Mouse (Mus musculus) MEL (cell line): ENCODE measurements around the gene Nlrp3. TPM values are rescaled to one million over a fixed set of nuclear protein-coding genes. Genes with fewer than 3 reads are reported as not detected.

ENCODE experiments used
- DNase-seq: peaks from one replicate; pipeline ENCODE4 v3.0.0; 2011; ENCODE audit warnings: low read depth, low spot score
- H3K27ac ChIP-seq: 2 replicates; pipeline ENCODE4 v1.5.1; 2012; ENCODE audit warnings: low read depth, mild to moderate bottlenecking, control low read depth, low read length, moderate library complexity; ENCODE audit not compliant: control insufficient read depth
- H3K27me3 ChIP-seq, 2 experiments: fragments of 150-350 bp in 1 of 2; sonication (generic) in 1 of 2; 2 replicates each; pipeline ENCODE4 v1.6.1; 2012; ENCODE audit warnings: low read length in 2 of 2, mild to moderate bottlenecking in 2 of 2, improper control_type of control experiment in 1 of 2, moderate library complexity in 1 of 2; ENCODE audit not compliant: insufficient read depth in 2 of 2, control insufficient read depth in 1 of 2
- H3K36me3 ChIP-seq, 2 experiments: 2 replicates each; pipeline ENCODE4 v1.6.1; 2012 to 2014; ENCODE audit warnings: low read length in 2 of 2, improper control_type of control experiment in 1 of 2, inconsistent platforms in 1 of 2, mild to moderate bottlenecking in 1 of 2; ENCODE audit not compliant: insufficient read depth in 2 of 2, control insufficient read depth in 1 of 2
- H3K4me1 ChIP-seq, 2 experiments: fragments of 150-350 bp in 1 of 2; sonication (generic) in 1 of 2; 2 replicates each; pipeline ENCODE4 v1.6.1; 2012; ENCODE audit warnings: low read length in 2 of 2, improper control_type of control experiment in 1 of 2, mild to moderate bottlenecking in 1 of 2; ENCODE audit not compliant: insufficient read depth in 2 of 2, control insufficient read depth in 1 of 2
- H3K4me3 ChIP-seq, 2 experiments: fragments of 150-350 bp in 1 of 2; sonication (generic) in 1 of 2; 2 replicates each; pipeline ENCODE4 v1.5.1; 2012; ENCODE audit warnings: low read depth in 2 of 2, low read length in 2 of 2, mild to moderate bottlenecking in 2 of 2, moderate library complexity in 2 of 2, control low read depth in 1 of 2, improper control_type of control experiment in 1 of 2; ENCODE audit not compliant: control insufficient read depth in 1 of 2, insufficient read depth in 1 of 2
- H3K79me2 ChIP-seq: 2 replicates; pipeline ENCODE4 v1.6.1; 2012; ENCODE audit warnings: mild to moderate bottlenecking, low read length, moderate library complexity; ENCODE audit not compliant: control insufficient read depth, poor library complexity, insufficient read depth
- H3K9ac ChIP-seq: 2 replicates; pipeline ENCODE4 v1.6.1; 2012; ENCODE audit warnings: low read depth, mild to moderate bottlenecking, control low read depth, low read length, moderate library complexity; ENCODE audit not compliant: control insufficient read depth, poor library complexity, severe bottlenecking
- H3K9me3 ChIP-seq: fragments of 150-350 bp; sonication (generic); replicated peaks from 2 replicates; pipeline ENCODE4 v1.6.1; 2012; ENCODE audit warnings: mild to moderate bottlenecking, low read length, improper control_type of control experiment, moderate library complexity; ENCODE audit not compliant: insufficient read depth
- CHD1 ChIP-seq: IDR thresholded peaks from 2 replicates; pipeline ENCODE4 v1.6.1; 2012; ENCODE audit warnings: low read depth, mild to moderate bottlenecking, inconsistent platforms, low read length, improper control_type of control experiment
- CHD2 ChIP-seq: IDR thresholded peaks from 2 replicates; pipeline ENCODE4 v1.6.1; 2011; ENCODE audit warnings: low read length, improper control_type of control experiment
- E2F4 ChIP-seq: IDR thresholded peaks from 2 replicates; pipeline ENCODE4 v1.6.1; 2011; ENCODE audit warnings: low read depth, low read length, improper control_type of control experiment, borderline replicate concordance
- ELF1 ChIP-seq: IDR thresholded peaks from 2 replicates; pipeline ENCODE4 v1.6.1; 2014; ENCODE audit warnings: low read depth, mild to moderate bottlenecking, inconsistent platforms, low read length, improper control_type of control experiment, moderate library complexity
- EP300 ChIP-seq, 2 experiments: IDR thresholded peaks; 2 replicates each; pipeline ENCODE4 v1.6.1; 2011; ENCODE audit warnings: improper control_type of control experiment in 2 of 2, low read length in 2 of 2, low read depth in 1 of 2, mild to moderate bottlenecking in 1 of 2
- GATA1 ChIP-seq: IDR thresholded peaks from 2 replicates; pipeline ENCODE4 v1.6.1; 2011; ENCODE audit warnings: low read depth, low read length, improper control_type of control experiment
- MAFK ChIP-seq: IDR thresholded peaks from 2 replicates; pipeline ENCODE4 v1.6.1; 2011; ENCODE audit warnings: low read depth, mild to moderate bottlenecking, low read length, improper control_type of control experiment, borderline replicate concordance
- MAZ ChIP-seq: IDR thresholded peaks from 2 replicates; pipeline ENCODE4 v1.6.1; 2012; ENCODE audit warnings: low read depth, mild to moderate bottlenecking, inconsistent platforms, low read length, improper control_type of control experiment
- MEF2A ChIP-seq: IDR thresholded peaks from 2 replicates; pipeline ENCODE4 v1.6.1; 2014; ENCODE audit warnings: low read depth, mild to moderate bottlenecking, inconsistent platforms, low read length, improper control_type of control experiment; ENCODE audit not compliant: poor library complexity, insufficient replicate concordance, severe bottlenecking; ENCODE audit errors: extremely low read depth
- MXI1 ChIP-seq: IDR thresholded peaks from 2 replicates; pipeline ENCODE4 v1.6.1; 2011; ENCODE audit warnings: mild to moderate bottlenecking, low read depth, low read length, improper control_type of control experiment
- MYC ChIP-seq: IDR thresholded peaks from 2 replicates; pipeline ENCODE4 v1.6.1; 2011; ENCODE audit warnings: low read depth, mild to moderate bottlenecking, low read length, improper control_type of control experiment, moderate library complexity
- NELFE ChIP-seq: IDR thresholded peaks from 2 replicates; pipeline ENCODE4 v1.6.1; 2011; ENCODE audit warnings: low read depth, low read length, improper control_type of control experiment
- POLR2AphosphoS2 ChIP-seq: IDR thresholded peaks from 2 replicates; pipeline ENCODE4 v1.6.1; 2011; ENCODE audit warnings: low read length, improper control_type of control experiment
- POLR2AphosphoS5 ChIP-seq: IDR thresholded peaks from 2 replicates; pipeline ENCODE4 v1.6.1; 2012; ENCODE audit warnings: low read depth, borderline replicate concordance, mild to moderate bottlenecking, inconsistent platforms, low read length, moderate library complexity, mixed read lengths
- RAD21 ChIP-seq: IDR thresholded peaks from 2 replicates; pipeline ENCODE4 v1.6.1; 2011; ENCODE audit warnings: mild to moderate bottlenecking, low read depth, low read length, improper control_type of control experiment
- TAL1 ChIP-seq: IDR thresholded peaks from 2 replicates; pipeline ENCODE4 v1.6.1; 2012; ENCODE audit warnings: mild to moderate bottlenecking, inconsistent platforms, low read length, moderate library complexity, mixed read lengths
- TBP ChIP-seq: IDR thresholded peaks from 2 replicates; pipeline ENCODE4 v1.8.0; 2011; ENCODE audit warnings: low read depth, low read length, improper control_type of control experiment
- TCF12 ChIP-seq: IDR thresholded peaks from 2 replicates; pipeline ENCODE4 v1.6.1; 2014; ENCODE audit warnings: low read depth, mild to moderate bottlenecking, inconsistent platforms, low read length, improper control_type of control experiment, moderate library complexity
- USF1 ChIP-seq: IDR thresholded peaks from 2 replicates; pipeline ENCODE4 v1.6.1; 2014; ENCODE audit warnings: low read depth, mild to moderate bottlenecking, inconsistent platforms, low read length, improper control_type of control experiment, moderate library complexity
- USF2 ChIP-seq, 2 experiments: IDR thresholded peaks; 2 replicates each; pipeline ENCODE4 v1.6.1; 2011 to 2012; ENCODE audit warnings: improper control_type of control experiment in 2 of 2, low read length in 2 of 2, borderline replicate concordance in 1 of 2, inconsistent platforms in 1 of 2, low read depth in 1 of 2, mild to moderate bottlenecking in 1 of 2; ENCODE audit not compliant: insufficient read depth in 1 of 2
- ZMIZ1 ChIP-seq: IDR thresholded peaks from 2 replicates; pipeline ENCODE4 v1.6.1; 2012; ENCODE audit warnings: low read depth, mild to moderate bottlenecking, inconsistent platforms, low read length, improper control_type of control experiment, moderate library complexity
- polyA plus RNA-seq, 2 experiments: library from polyadenylated mRNA; stranded (reverse) in 1 of 2; unstranded in 1 of 2; fragments of >175 nt in 1 of 2; fragments of >200 nt in 1 of 2; gene quantifications; 2 replicates each; pipeline versions ENCODE4 v1.2.1 to v1.2.4; 2012; ENCODE audit warnings: low replicate concordance in 2 of 2, low read depth in 1 of 2; ENCODE audit not compliant: insufficient read length in 2 of 2, insufficient read depth in 1 of 2, missing spikeins in 1 of 2
- total RNA-seq: library from RNA; depleted of rRNA; stranded (reverse); fragments of 300-350 nt; gene quantifications from 2 replicates; pipeline ENCODE4 v1.2.3, GENCODE M21; 2012

Nlrp3 gene
- total and polyA plus RNA-seq, 3 experiments: not detected

DNA sequence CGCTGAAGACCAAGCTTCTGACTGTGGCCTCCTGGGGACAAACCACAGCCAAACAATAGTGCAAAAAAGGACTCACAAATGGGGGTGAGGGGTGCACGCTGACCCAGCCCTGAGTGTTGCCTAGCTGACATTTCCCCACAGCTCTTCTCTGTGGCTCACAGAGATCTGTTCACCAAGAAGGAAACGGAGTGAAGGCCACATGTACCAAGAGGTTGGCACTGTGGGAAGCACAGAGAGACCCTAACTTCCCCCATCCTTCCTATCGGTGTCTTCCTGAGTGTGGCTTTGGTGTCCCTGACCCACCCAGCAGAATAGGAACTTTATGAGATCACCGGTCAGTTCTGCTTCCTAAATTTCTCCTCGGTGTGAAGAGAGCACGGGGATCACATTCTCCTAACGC, 13.2 kb downstream of the Nlrp3 start:
- no peaks in the 10 kb centered on the region for H3K79me2 ChIP-seq
- no peak overlapping the region for H3K9ac ChIP-seq
- no peak for DNase-seq
- no peaks in the 10 kb centered on the region for H3K36me3 ChIP-seq
- H3K4me1 ChIP-seq: 0 out of 4 replicates have a peak, but pooled peaks cover 0 to 1% of the 10 kb centered on the region in 2 experiments
- H3K9me3 ChIP-seq: no peaks in the 10 kb centered on the region
- no peak overlapping the region for H3K4me3 ChIP-seq
- peaks cover 12 to 24% of the 10 kb centered on the region in 2 experiments for H3K27me3 ChIP-seq
- H3K27ac ChIP-seq: no peak overlapping the region
- TF ChIP-seq TCF12 (no peak), MYC (no peak), E2F4 (no peak), GATA1 (no peak), ZMIZ1 (no peak), MEF2A (no peak), CHD2 (no peak), USF1 (no peak), ELF1 (no peak), TAL1 (no peak), MAZ (no peak), POLR2AphosphoS5 (no peak), EP300 (IDR thresholded peaks at IDR 0.05; ENCODE audit: low read depth in 1 of 2, low read length in 2 of 2) (no peak)

DNA sequence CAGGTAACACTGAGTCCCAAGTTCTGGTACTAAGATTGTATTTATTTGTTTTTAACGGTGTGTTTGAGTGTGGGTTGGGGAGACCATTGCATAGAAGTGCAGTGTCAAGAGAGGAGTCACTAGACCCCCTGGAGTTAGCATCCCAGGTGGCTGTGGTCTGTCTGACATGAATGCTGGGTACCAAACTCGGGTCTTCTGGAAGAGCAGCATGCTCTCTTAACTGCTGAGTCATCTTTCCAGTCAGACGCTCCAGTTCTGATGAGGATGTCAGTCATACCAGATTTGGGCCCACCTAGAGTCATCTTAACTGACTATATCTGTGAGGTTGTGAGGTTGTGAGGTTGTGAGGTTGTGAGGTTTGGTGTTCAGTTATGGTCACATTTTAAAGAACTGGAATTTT, 19.5 kb downstream of the Nlrp3 start:
- Histone ChIP-seq H3K27ac (no peak overlapping the region), H3K4me3 (no peak overlapping the region), H3K9me3 (no peaks in the 10 kb centered on the region), H3K79me2 (no peaks in the 10 kb centered on the region), H3K4me1 (0 out of 4 replicates have a peak, but pooled peaks cover 0 to 2% of the 10 kb centered on the region in 2 experiments), H3K27me3 (peaks cover 0 to 7% of the 10 kb centered on the region in 2 experiments; a peak in 3 of 4 replicates), H3K9ac (no peak overlapping the region), H3K36me3 (no peaks in the 10 kb centered on the region)
- DNase-seq: no peak
- TF ChIP-seq RAD21 (no peak), E2F4 (no peak), MAFK (no peak), NELFE (no peak), CHD2 (no peak), USF2 (IDR thresholded peaks at IDR 0.05; ENCODE audit: borderline replicate concordance in 1 of 2, insufficient read depth in 1 of 2, low read depth in 1 of 2, low read length in 2 of 2) (no peak), ZMIZ1 (no peak), POLR2AphosphoS2 (no peak), ELF1 (no peak), TBP (no peak), MXI1 (no peak), CHD1 (no peak)
